Mouse (Mus musculus) heart, postnatal 0 days (tissue): ENCODE measurements around the gene Mgat5b.

ENCODE experiments used
- CTCF ChIP-seq: IDR thresholded peaks from 2 replicates; pipeline ENCODE4 v1.5.1; 2016; ENCODE audit warnings: antibody characterized with exemption, control low read depth, low read depth
- EP300 ChIP-seq: IDR thresholded peaks from 2 replicates; pipeline ENCODE4 v1.6.1; 2016; ENCODE audit warnings: antibody characterized with exemption, low read depth

DNA sequence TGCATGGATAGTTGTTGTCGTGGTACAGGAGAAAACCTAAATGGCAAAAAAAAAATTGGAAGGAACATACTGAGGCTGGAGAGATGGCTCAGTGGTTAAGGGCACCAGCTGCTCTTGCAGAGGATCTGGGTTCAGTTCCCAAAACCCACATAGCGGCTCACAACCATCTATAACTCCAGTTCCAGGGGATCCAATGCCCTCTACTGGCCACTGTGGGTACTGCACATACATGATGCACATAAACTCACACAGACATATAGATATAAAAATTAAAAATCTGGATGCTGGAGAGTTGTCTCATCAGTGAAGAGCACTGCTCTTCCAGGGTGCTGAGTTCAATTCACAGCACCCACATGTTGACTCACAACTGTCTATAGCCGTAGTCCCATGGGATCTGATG lies 104.9 kb downstream of the Mgat5b start:
- 0 out of 2 replicates have a peak, but pooled peaks have one; percentile 8 for TF ChIP-seq CTCF
- TF ChIP-seq EP300, result no peak
